Mouse (Mus musculus) liver, embryonic 15.5 days (tissue): ENCODE measurements around the gene Pfkl. TPM values are rescaled to one million over a fixed set of nuclear protein-coding genes. Genes with fewer than 3 reads are reported as not detected.
"Not testable (repeated sequence)": the region's sequence is repeated elsewhere in the genome, so short reads cannot be mapped to it uniquely, and the experiment has no call there.

Source experiments
- ATAC-seq: fragments of 200-750 bp; cut with Nextera tagmentation; 2 replicates; pipeline ENCODE4 v1.8.0; 2017; ENCODE audit warnings: moderate number of reproducible peaks, mild to moderate bottlenecking, moderate library complexity; ENCODE audit not compliant: insufficient read depth
- H3K27ac ChIP-seq: fragments of 300-500 bp; sonication (generic); replicated peaks from 2 replicates; pipeline ENCODE4 v1.5.1; 2015; ENCODE audit warnings: mild to moderate bottlenecking, inconsistent platforms
- H3K27me3 ChIP-seq: fragments of 300-500 bp; sonication (generic); 2 replicates; pipeline ENCODE4 v1.6.1; 2015; ENCODE audit warnings: mild to moderate bottlenecking, inconsistent platforms
- H3K36me3 ChIP-seq: fragments of 300-500 bp; sonication (generic); replicated peaks from 2 replicates; pipeline ENCODE4 v1.6.1; 2015; ENCODE audit warnings: moderate library complexity, mild to moderate bottlenecking, inconsistent platforms
- H3K4me1 ChIP-seq: fragments of 300-500 bp; sonication (generic); replicated peaks from 2 replicates; pipeline ENCODE4 v1.6.1; 2015; ENCODE audit warnings: inconsistent platforms
- H3K4me2 ChIP-seq: fragments of 300-500 bp; sonication (generic); 2 replicates; pipeline ENCODE4 v1.6.1; 2015; ENCODE audit warnings: moderate library complexity, mild to moderate bottlenecking, inconsistent platforms
- H3K4me3 ChIP-seq: fragments of 300-500 bp; sonication (generic); replicated peaks from 2 replicates; pipeline ENCODE4 v1.5.1; 2015; ENCODE audit warnings: mild to moderate bottlenecking, inconsistent platforms
- H3K9ac ChIP-seq: fragments of 300-500 bp; sonication (generic); 2 replicates; pipeline ENCODE4 v1.6.1; 2015; ENCODE audit warnings: moderate library complexity, mild to moderate bottlenecking, inconsistent platforms
- H3K9me3 ChIP-seq: fragments of 300-500 bp; sonication (generic); replicated peaks from 2 replicates; pipeline ENCODE4 v1.6.1; 2016; ENCODE audit warnings: inconsistent platforms
- WGBS: fragments of 180-500 bp; shearing (Covaris S2); methylation state at CpG from one replicate; pipeline ENCODE4 v1.1.7; 2015; ENCODE audit warnings: mixed read lengths; ENCODE audit not compliant: insufficient replicate concordance; 5-methylcytosine and 5-hydroxymethylcytosine counted together
- polyA plus RNA-seq: library from polyadenylated mRNA; unstranded; fragments of >200 nt; fragmentation: Nextera tagmentation; extraction: Ambion mirVana; gene quantifications from 2 replicates; pipeline ENCODE4 v1.2.1, GENCODE M21; 2015

Gene Pfkl
- polyA plus RNA-seq, 1 experiment from 2014 or later = 80.6 TPM

DNA sequence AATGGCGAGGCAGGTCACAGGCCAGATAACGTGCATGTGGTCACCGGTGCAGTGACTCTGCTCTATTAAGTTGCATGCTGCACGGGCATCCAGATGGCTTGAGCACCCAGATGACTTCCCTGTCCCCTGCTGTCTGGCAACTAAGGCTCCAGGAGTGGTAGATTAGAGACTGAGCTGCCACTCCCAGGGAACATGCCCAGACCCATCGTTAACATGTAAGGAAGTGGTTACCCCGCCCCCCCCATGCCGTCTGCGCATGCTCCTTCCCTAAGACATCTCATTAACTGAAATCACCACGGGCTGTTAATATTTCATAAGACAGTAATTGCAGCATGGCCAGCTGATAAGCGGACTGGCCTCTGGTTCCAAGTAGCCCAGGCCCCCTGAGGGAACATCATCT lies 38.7 kb downstream of the Pfkl start:
- no peak overlapping the region for H3K27ac ChIP-seq
- H3K4me3 ChIP-seq = no peak overlapping the region
- H3K4me1 ChIP-seq = peaks cover 7% of the 10 kb centered on the region; the same call in 1 of the 2 replicates
- H3K4me2 ChIP-seq = no peak overlapping the region
- 21% methylated on average over 10 of the region's 10 CpGs for WGBS
- ATAC-seq = no peak
- no peaks in the 10 kb centered on the region for H3K9me3 ChIP-seq
- H3K9ac ChIP-seq = no peak overlapping the region
- peaks cover 41% of the 10 kb centered on the region for H3K27me3 ChIP-seq
- no peaks in the 10 kb centered on the region for H3K36me3 ChIP-seq

DNA sequence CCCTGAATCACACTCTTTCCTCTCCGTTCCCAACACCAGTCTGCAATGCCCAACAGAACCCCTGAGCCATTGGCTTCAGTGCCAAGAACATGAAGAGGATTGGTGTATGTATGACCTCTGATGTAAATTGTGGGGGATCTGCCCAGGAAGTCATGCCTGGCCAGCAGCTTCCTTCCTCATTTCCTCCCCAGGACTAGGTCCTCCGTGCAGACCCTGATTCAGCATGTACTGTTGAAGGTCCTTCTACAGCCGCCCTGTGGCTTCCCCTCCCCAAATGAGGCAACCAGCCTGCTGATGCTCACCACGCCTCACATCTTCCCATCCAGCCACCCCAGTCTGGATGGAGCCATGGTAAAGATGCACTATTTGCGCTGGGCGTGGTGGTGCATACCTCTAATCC lies 39.4 kb downstream of the Pfkl start, which contains the start of gene Trpm2:
Gene Trpm2 (minus strand): TSS at position 83 of the 400 bp plus-strand sequence.
- H3K4me2 ChIP-seq = peak within 1 kb of the TSS; percentile 41
- peaks cover 7% of the 10 kb centered on the region; the same call in 1 of the 2 replicates for H3K4me1 ChIP-seq
- ATAC-seq = 0 out of 2 replicates have a peak, but pooled peaks have one; percentile 29
- H3K9me3 ChIP-seq = no peaks in the 10 kb centered on the region
- H3K27me3 ChIP-seq = peaks cover 41% of the 10 kb centered on the region
- WGBS = 21% methylated on average over 6 of the region's 6 CpGs
- peak within 1 kb of the TSS; percentile 12 for H3K4me3 ChIP-seq
- H3K27ac ChIP-seq = no peak within 1 kb of the TSS
- no peaks in the 10 kb centered on the region for H3K36me3 ChIP-seq
- H3K9ac ChIP-seq = no peak within 1 kb of the TSS

- Histone ChIP-seq H3K9me3 (no peaks in the 10 kb centered on the region), H3K27ac (no peak overlapping the region), H3K4me1 (peaks cover 7% of the 10 kb centered on the region; the same call in 1 of the 2 replicates), H3K36me3 (no peaks in the 10 kb centered on the region), H3K27me3 (peaks cover 41% of the 10 kb centered on the region), H3K4me2 (peak overlapping the region; percentile 41), H3K4me3 (peak overlapping the region; percentile 12; the same call in 1 of the 2 replicates), H3K9ac (no peak overlapping the region)
- no peak for ATAC-seq
- 11% methylated on average over 8 of the region's 8 CpGs for WGBS
Measured at GRCm38 (mm10) chr10:77969973-77970325, 39.9 kb downstream of the Pfkl start.

- Histone ChIP-seq H3K27me3 (peaks cover 41% of the 10 kb centered on the region), H3K4me2 (peak overlapping the region; percentile 41), H3K27ac (no peak overlapping the region), H3K9ac (no peak overlapping the region), H3K4me3 (peak overlapping the region; percentile 12), H3K9me3 (no peaks in the 10 kb centered on the region), H3K36me3 (no peaks in the 10 kb centered on the region), H3K4me1 (peaks cover 7% of the 10 kb centered on the region; the same call in 1 of the 2 replicates)
- WGBS = 5% methylated on average over 26 of the region's 26 CpGs
- no peak for ATAC-seq
Measured at GRCm38 (mm10) chr10:77969274-77969972, 40.5 kb downstream of the Pfkl start.

DNA sequence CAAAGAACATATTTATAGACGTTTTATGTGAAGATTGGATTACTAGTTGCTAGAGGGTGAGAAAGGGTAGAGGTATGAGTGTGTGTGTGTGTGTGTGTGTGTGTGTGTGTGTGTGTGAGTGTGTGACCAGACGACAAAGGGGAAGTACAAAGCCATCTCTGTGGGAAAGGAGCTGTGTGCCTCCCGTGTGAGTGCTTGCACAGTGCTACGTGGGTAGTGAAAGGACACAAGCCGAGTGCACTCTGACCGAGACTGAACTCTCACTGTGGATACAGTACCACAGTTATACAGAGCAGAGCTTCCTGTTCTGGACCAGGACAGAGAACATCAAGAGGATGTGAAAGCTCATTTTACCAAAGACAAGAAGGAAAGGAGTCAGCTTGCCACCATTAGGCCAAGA lies 45.9 kb downstream of the Pfkl start:
- Histone ChIP-seq H3K9ac (no peak overlapping the region), H3K4me1 (peaks cover 5% of the 10 kb centered on the region; the same call in 1 of the 2 replicates), H3K27me3 (peaks cover 17% of the 10 kb centered on the region), H3K4me2 (no peak overlapping the region), H3K36me3 (no peaks in the 10 kb centered on the region), H3K4me3 (no peak overlapping the region), H3K9me3 (no peaks in the 10 kb centered on the region), H3K27ac (no peak overlapping the region)
- WGBS = 31% methylated on average over 6 of the region's 6 CpGs
- peak; percentile 62; the same call in 1 of the 2 replicates for ATAC-seq

DNA sequence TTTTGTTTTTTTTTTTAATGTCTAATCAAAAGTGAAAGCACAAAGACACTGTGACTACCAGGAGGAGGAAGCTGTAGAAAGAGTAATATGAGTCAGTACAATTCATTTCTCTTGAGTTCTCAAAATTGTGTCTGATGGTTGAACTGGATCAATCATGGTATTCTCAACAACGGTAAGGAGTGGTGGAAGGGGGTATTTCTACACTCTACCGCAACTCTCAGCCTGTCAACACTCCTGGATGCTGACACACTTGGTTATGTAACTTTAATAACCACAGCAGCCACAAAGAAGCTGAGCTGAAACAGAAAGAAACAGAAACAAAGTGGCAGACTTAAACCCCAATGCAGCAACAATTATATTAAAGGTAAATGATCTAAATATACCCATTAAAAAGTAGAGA lies 47.2 kb downstream of the Pfkl start:
- no peak for ATAC-seq
- 36% methylated on average over 2 of the region's 2 CpGs for WGBS
- Histone ChIP-seq H3K4me1 (peaks cover 5% of the 10 kb centered on the region; the same call in 1 of the 2 replicates), H3K9me3 (no peaks in the 10 kb centered on the region), H3K4me3 (no peak overlapping the region), H3K27ac (no peak overlapping the region), H3K9ac (no peak overlapping the region), H3K4me2 (no peak overlapping the region), H3K36me3 (no peaks in the 10 kb centered on the region), H3K27me3 (peaks cover 5% of the 10 kb centered on the region)

DNA sequence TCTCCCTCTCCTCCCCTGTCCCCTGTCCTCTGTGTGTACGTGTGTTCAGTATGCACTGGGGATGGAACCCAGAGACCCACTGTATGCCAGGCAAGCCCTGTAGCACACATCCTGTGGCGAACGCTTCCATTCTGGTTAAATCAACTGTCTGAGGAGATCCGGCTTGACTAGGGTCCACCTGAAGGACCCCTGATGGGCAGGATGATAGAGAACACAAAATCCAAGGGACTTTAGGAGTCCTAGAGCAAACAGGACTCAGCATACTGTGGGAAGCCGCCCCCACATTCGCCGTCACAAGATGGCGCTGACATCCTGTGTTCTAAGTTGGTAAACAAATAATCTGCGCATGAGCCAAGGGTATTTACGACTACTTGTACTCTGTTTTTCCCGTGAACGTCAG lies 59.4 kb downstream of the Pfkl start:
- H3K27ac ChIP-seq, H3K9ac ChIP-seq, H3K9me3 ChIP-seq, ATAC-seq, H3K4me2 ChIP-seq, H3K27me3 ChIP-seq, H3K4me3 ChIP-seq, H3K4me1 ChIP-seq, H3K36me3 ChIP-seq: not testable (repeated sequence)
- WGBS = 82% methylated on average over 10 of the region's 12 CpGs

- ATAC-seq = no peak
- no peaks in the 10 kb centered on the region for H3K27me3 ChIP-seq
- no peaks in the 10 kb centered on the region for H3K9me3 ChIP-seq
- H3K36me3 ChIP-seq = no peaks in the 10 kb centered on the region
- H3K4me1 ChIP-seq = no peaks in the 10 kb centered on the region
- no peak overlapping the region for H3K9ac ChIP-seq
- H3K4me3 ChIP-seq = no peak overlapping the region
- no peak overlapping the region for H3K27ac ChIP-seq
- no peak overlapping the region for H3K4me2 ChIP-seq
- 16% methylated on average over 2 of the region's 2 CpGs for WGBS
Measured at GRCm38 (mm10) chr10:77939685-77940084, 70.2 kb downstream of the Pfkl start.

Other genes starting within 250 kb of the Pfkl start
- not detected in 2 replicates for gene Gm3238, start 238.8 kb downstream of the Pfkl start, polyA plus RNA-seq
- gene Gm7138, start 233.1 kb downstream of the Pfkl start, polyA plus RNA-seq = not detected in 2 replicates
- gene Gm3250, start 227.5 kb downstream of the Pfkl start, polyA plus RNA-seq = not detected in 2 replicates
- not detected in 2 replicates for gene Gm7137, start 221.9 kb downstream of the Pfkl start, polyA plus RNA-seq
- not detected in 2 replicates for gene Gm9639, start 215.0 kb downstream of the Pfkl start, polyA plus RNA-seq
- not detected in 2 replicates for gene Gm19668, start 210.9 kb downstream of the Pfkl start, polyA plus RNA-seq
- gene Gm9507, start 198.2 kb downstream of the Pfkl start, polyA plus RNA-seq = not detected in 2 replicates
- not detected in 2 replicates for gene Gm2696, start 195.4 kb downstream of the Pfkl start, polyA plus RNA-seq
- not detected in 2 replicates for gene Krtap10-4, start 183.0 kb downstream of the Pfkl start, polyA plus RNA-seq
- gene Krtap10-10, start 174.1 kb downstream of the Pfkl start, polyA plus RNA-seq = not detected in 2 replicates
- gene Gm36176, start 163.3 kb downstream of the Pfkl start, polyA plus RNA-seq = not detected in 2 replicates
- gene Gm10318, start 157.2 kb downstream of the Pfkl start, polyA plus RNA-seq = not detected in 2 replicates
- gene Gm3285, start 148.1 kb downstream of the Pfkl start, polyA plus RNA-seq = not detected in 2 replicates
- 13.7 and 16.3 TPM in 2 replicates for gene Lrrc3, start 107.5 kb downstream of the Pfkl start, polyA plus RNA-seq
- 2.2 and 3.2 TPM in 2 replicates for gene Trpm2, start 39.5 kb downstream of the Pfkl start, polyA plus RNA-seq
- 4.4 and 4.7 TPM in 2 replicates for gene 1810043G02Rik, start 31.6 kb downstream of the Pfkl start, polyA plus RNA-seq
- not detected in 2 replicates for gene Dnmt3l, start 31.9 kb upstream of the Pfkl start, polyA plus RNA-seq
- gene Aire, start 33.5 kb upstream of the Pfkl start, polyA plus RNA-seq = not detected in 2 replicates
- 2.2 TPM in 2 replicates for gene Icosl, start 59.2 kb upstream of the Pfkl start, polyA plus RNA-seq
- 18.4 and 19.3 TPM in 2 replicates for gene D10Jhu81e, start 159.7 kb upstream of the Pfkl start, polyA plus RNA-seq
- gene Pwp2, start 175.1 kb upstream of the Pfkl start, polyA plus RNA-seq = 10.5 and 11.4 TPM in 2 replicates
- gene Trappc10, start 234.6 kb upstream of the Pfkl start, polyA plus RNA-seq = 15.7 and 15.9 TPM in 2 replicates